Mouse (Mus musculus) MEL (cell line): Measurements from ENCODE around the gene Sgms1. TPM values are rescaled to one million over a fixed set of nuclear protein-coding genes. Genes with fewer than 3 reads are reported as not detected.

Source experiments
- DNase-seq: peaks from one replicate; pipeline ENCODE4 v3.0.0; 2011; ENCODE audit warnings: low read depth, low spot score
- H3K27ac ChIP-seq: 2 replicates; pipeline ENCODE4 v1.5.1; 2012; ENCODE audit warnings: low read depth, mild to moderate bottlenecking, control low read depth, low read length, moderate library complexity; ENCODE audit not compliant: control insufficient read depth
- H3K27me3 ChIP-seq, 2 experiments: fragments of 150-350 bp in 1 of 2; sonication (generic) in 1 of 2; 2 replicates each; pipeline ENCODE4 v1.6.1; 2012; ENCODE audit warnings: low read length in 2 of 2, mild to moderate bottlenecking in 2 of 2, improper control_type of control experiment in 1 of 2, moderate library complexity in 1 of 2; ENCODE audit not compliant: insufficient read depth in 2 of 2, control insufficient read depth in 1 of 2
- H3K36me3 ChIP-seq, 2 experiments: 2 replicates each; pipeline ENCODE4 v1.6.1; 2012 to 2014; ENCODE audit warnings: low read length in 2 of 2, improper control_type of control experiment in 1 of 2, inconsistent platforms in 1 of 2, mild to moderate bottlenecking in 1 of 2; ENCODE audit not compliant: insufficient read depth in 2 of 2, control insufficient read depth in 1 of 2
- H3K4me1 ChIP-seq, 2 experiments: fragments of 150-350 bp in 1 of 2; sonication (generic) in 1 of 2; 2 replicates each; pipeline ENCODE4 v1.6.1; 2012; ENCODE audit warnings: low read length in 2 of 2, improper control_type of control experiment in 1 of 2, mild to moderate bottlenecking in 1 of 2; ENCODE audit not compliant: insufficient read depth in 2 of 2, control insufficient read depth in 1 of 2
- H3K4me3 ChIP-seq, 2 experiments: fragments of 150-350 bp in 1 of 2; sonication (generic) in 1 of 2; 2 replicates each; pipeline ENCODE4 v1.5.1; 2012; ENCODE audit warnings: low read depth in 2 of 2, low read length in 2 of 2, mild to moderate bottlenecking in 2 of 2, moderate library complexity in 2 of 2, control low read depth in 1 of 2, improper control_type of control experiment in 1 of 2; ENCODE audit not compliant: control insufficient read depth in 1 of 2, insufficient read depth in 1 of 2
- H3K79me2 ChIP-seq: 2 replicates; pipeline ENCODE4 v1.6.1; 2012; ENCODE audit warnings: mild to moderate bottlenecking, low read length, moderate library complexity; ENCODE audit not compliant: control insufficient read depth, poor library complexity, insufficient read depth
- H3K9ac ChIP-seq: 2 replicates; pipeline ENCODE4 v1.6.1; 2012; ENCODE audit warnings: low read depth, mild to moderate bottlenecking, control low read depth, low read length, moderate library complexity; ENCODE audit not compliant: control insufficient read depth, poor library complexity, severe bottlenecking
- H3K9me3 ChIP-seq: fragments of 150-350 bp; sonication (generic); replicated peaks from 2 replicates; pipeline ENCODE4 v1.6.1; 2012; ENCODE audit warnings: mild to moderate bottlenecking, low read length, improper control_type of control experiment, moderate library complexity; ENCODE audit not compliant: insufficient read depth
- CHD2 ChIP-seq: IDR thresholded peaks from 2 replicates; pipeline ENCODE4 v1.6.1; 2011; ENCODE audit warnings: low read length, improper control_type of control experiment
- ELF1 ChIP-seq: IDR thresholded peaks from 2 replicates; pipeline ENCODE4 v1.6.1; 2014; ENCODE audit warnings: low read depth, mild to moderate bottlenecking, inconsistent platforms, low read length, improper control_type of control experiment, moderate library complexity
- EP300 ChIP-seq, 2 experiments: IDR thresholded peaks; 2 replicates each; pipeline ENCODE4 v1.6.1; 2011; ENCODE audit warnings: improper control_type of control experiment in 2 of 2, low read length in 2 of 2, low read depth in 1 of 2, mild to moderate bottlenecking in 1 of 2
- ETS1 ChIP-seq: IDR thresholded peaks from 2 replicates; pipeline ENCODE4 v1.6.1; 2012; ENCODE audit warnings: low read depth, mild to moderate bottlenecking, inconsistent platforms, low read length, improper control_type of control experiment, moderate library complexity
- GABPA ChIP-seq: IDR thresholded peaks from 2 replicates; pipeline ENCODE4 v1.6.1; 2012; ENCODE audit warnings: low read depth, mild to moderate bottlenecking, inconsistent platforms, low read length, improper control_type of control experiment, moderate library complexity
- GATA1 ChIP-seq: IDR thresholded peaks from 2 replicates; pipeline ENCODE4 v1.6.1; 2011; ENCODE audit warnings: low read depth, low read length, improper control_type of control experiment
- HCFC1 ChIP-seq: IDR thresholded peaks from 2 replicates; pipeline ENCODE4 v1.6.1; 2012; ENCODE audit warnings: low read depth, mild to moderate bottlenecking, inconsistent platforms, low read length, improper control_type of control experiment, moderate library complexity
- MAX ChIP-seq: IDR thresholded peaks from 2 replicates; pipeline ENCODE4 v1.6.1; 2011; ENCODE audit warnings: low read length, improper control_type of control experiment
- MAZ ChIP-seq: IDR thresholded peaks from 2 replicates; pipeline ENCODE4 v1.6.1; 2012; ENCODE audit warnings: low read depth, mild to moderate bottlenecking, inconsistent platforms, low read length, improper control_type of control experiment
- MYC ChIP-seq: IDR thresholded peaks from 2 replicates; pipeline ENCODE4 v1.6.1; 2011; ENCODE audit warnings: low read depth, mild to moderate bottlenecking, low read length, improper control_type of control experiment, moderate library complexity
- POLR2A ChIP-seq, 2 experiments: IDR thresholded peaks; 2 replicates each; pipeline ENCODE4 v1.6.1; 2011 to 2012; ENCODE audit warnings: low read length in 2 of 2, mild to moderate bottlenecking in 2 of 2, control low read depth in 1 of 2, improper control_type of control experiment in 1 of 2, low read depth in 1 of 2, moderate library complexity in 1 of 2; ENCODE audit not compliant: control insufficient read depth in 1 of 2, insufficient read depth in 1 of 2, poor library complexity in 1 of 2
- RCOR1 ChIP-seq: IDR thresholded peaks from 2 replicates; pipeline ENCODE4 v1.6.1; 2012; ENCODE audit warnings: low read depth, mild to moderate bottlenecking, inconsistent platforms, low read length, improper control_type of control experiment
- SIN3A ChIP-seq: IDR thresholded peaks from 2 replicates; pipeline ENCODE4 v1.6.1; 2012; ENCODE audit warnings: low read length, improper control_type of control experiment, inconsistent platforms
- SMC3 ChIP-seq: IDR thresholded peaks from 2 replicates; pipeline ENCODE4 v1.6.1; 2011; ENCODE audit warnings: low read depth, low read length, improper control_type of control experiment
- TAL1 ChIP-seq: IDR thresholded peaks from 2 replicates; pipeline ENCODE4 v1.6.1; 2012; ENCODE audit warnings: mild to moderate bottlenecking, inconsistent platforms, low read length, moderate library complexity, mixed read lengths
- TBP ChIP-seq: IDR thresholded peaks from 2 replicates; pipeline ENCODE4 v1.8.0; 2011; ENCODE audit warnings: low read depth, low read length, improper control_type of control experiment
- TCF12 ChIP-seq: IDR thresholded peaks from 2 replicates; pipeline ENCODE4 v1.6.1; 2014; ENCODE audit warnings: low read depth, mild to moderate bottlenecking, inconsistent platforms, low read length, improper control_type of control experiment, moderate library complexity
- USF1 ChIP-seq: IDR thresholded peaks from 2 replicates; pipeline ENCODE4 v1.6.1; 2014; ENCODE audit warnings: low read depth, mild to moderate bottlenecking, inconsistent platforms, low read length, improper control_type of control experiment, moderate library complexity
- USF2 ChIP-seq, 2 experiments: IDR thresholded peaks; 2 replicates each; pipeline ENCODE4 v1.6.1; 2011 to 2012; ENCODE audit warnings: improper control_type of control experiment in 2 of 2, low read length in 2 of 2, borderline replicate concordance in 1 of 2, inconsistent platforms in 1 of 2, low read depth in 1 of 2, mild to moderate bottlenecking in 1 of 2; ENCODE audit not compliant: insufficient read depth in 1 of 2
- ZNF384 ChIP-seq: IDR thresholded peaks from 2 replicates; pipeline ENCODE4 v1.6.1; 2012; ENCODE audit warnings: low read depth, mild to moderate bottlenecking, inconsistent platforms, low read length, improper control_type of control experiment
- polyA plus RNA-seq, 2 experiments: library from polyadenylated mRNA; stranded (reverse) in 1 of 2; unstranded in 1 of 2; fragments of >175 nt in 1 of 2; fragments of >200 nt in 1 of 2; gene quantifications; 2 replicates each; pipeline versions ENCODE4 v1.2.1 to v1.2.4; 2012; ENCODE audit warnings: low replicate concordance in 2 of 2, low read depth in 1 of 2; ENCODE audit not compliant: insufficient read length in 2 of 2, insufficient read depth in 1 of 2, missing spikeins in 1 of 2
- total RNA-seq: library from RNA; depleted of rRNA; stranded (reverse); fragments of 300-350 nt; gene quantifications from 2 replicates; pipeline ENCODE4 v1.2.3, GENCODE M21; 2012

The Sgms1 gene
- total and polyA plus RNA-seq, 3 experiments, result 16.3 to 18.5 TPM; not detected in 1

- peak; percentile 68; the same call in 1 of the 2 replicates for TF ChIP-seq TCF12
- TF ChIP-seq, all 39 proteins: peak for 10
These were observed 8.8 kb downstream of the Sgms1 start (continued) for GRCm38 (mm10) chr19:32380748-32381147.

- DNase-seq, result peak; percentile 87
- no peaks in the 10 kb centered on the region for H3K27me3 ChIP-seq
- peaks cover 26% of the 10 kb centered on the region for H3K79me2 ChIP-seq
- peaks cover 0 to 33% of the 10 kb centered on the region in 2 experiments; a peak in 2 of 4 replicates for H3K36me3 ChIP-seq
- peak overlapping the region in 1 of 2 experiments; percentile 1; a peak in 1 of 4 replicates for H3K4me3 ChIP-seq
- peak overlapping the region; percentile 27; the same call in 1 of the 2 replicates for H3K9ac ChIP-seq
- no peaks in the 10 kb centered on the region for H3K9me3 ChIP-seq
- H3K27ac ChIP-seq, result peak overlapping the region; percentile 76
- H3K4me1 ChIP-seq, result peaks cover 18 to 39% of the 10 kb centered on the region in 2 experiments
- TF ChIP-seq USF1 (peak; percentile 44), SIN3A (peak; percentile 85), POLR2A (IDR thresholded peaks at IDR 0.05; ENCODE audit: control insufficient read depth in 1 of 2, insufficient read depth in 1 of 2, low read depth in 1 of 2, low read length in 2 of 2, poor library complexity in 1 of 2) (0 out of 4 replicates have a peak, but pooled peaks of 1 of the 2 experiments have one; percentile 26), SMC3 (no peak), ELF1 (peak; percentile 48; the same call in 1 of the 2 replicates), ZNF384 (no peak; the same call in 1 of the 2 replicates), GABPA (no peak), ETS1 (peak; percentile 67; the same call in 1 of the 2 replicates), TAL1 (peak; percentile 83), EP300 (IDR thresholded peaks at IDR 0.05; ENCODE audit: low read depth in 1 of 2, low read length in 2 of 2) (peak; percentile 86 to 88), GATA1 (peak; percentile 75), TBP (peak; percentile 61), MYC (peak; percentile 62; the same call in 1 of the 2 replicates), MAZ (no peak), USF2 (IDR thresholded peaks at IDR 0.05; ENCODE audit: borderline replicate concordance in 1 of 2, insufficient read depth in 1 of 2, low read depth in 1 of 2, low read length in 2 of 2) (no peak), MAX (peak; percentile 49; the same call in 1 of the 2 replicates), TCF12 (peak; percentile 82), CHD2 (no peak), RCOR1 (peak; percentile 76), HCFC1 (peak; percentile 48; the same call in 1 of the 2 replicates)
These were observed 10.1 kb downstream of the Sgms1 start for GRCm38 (mm10) chr19:32379239-32379920.
